Comparison of ENCODE assay signal across 23 mouse cellular contexts in the genomic region with DNA sequence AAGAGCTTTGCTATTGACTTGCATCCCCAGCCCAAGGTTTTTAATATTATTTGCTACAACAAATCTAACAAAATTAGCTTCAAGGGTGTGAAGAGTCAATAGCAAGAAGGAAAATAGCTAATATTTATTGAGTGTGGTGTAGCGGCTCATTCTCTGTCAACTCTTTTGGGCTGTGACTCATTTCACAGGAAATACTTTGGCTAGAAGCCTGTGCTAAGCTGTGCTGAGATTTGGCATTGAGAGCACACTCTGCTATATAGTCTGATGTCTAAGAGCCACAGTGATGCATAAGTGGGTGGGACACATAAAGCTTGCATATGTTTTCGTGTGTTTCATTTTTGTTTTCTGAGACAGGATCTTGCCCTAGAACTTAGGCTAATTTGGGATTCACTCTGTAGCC.
DNase-seq lines count a peak whose midpoint lies in the region; ATAC-seq lines count a peak whose summit lies in the region.
"Had no signal": no experiment of that assay in that cellular context is flagged by ENCODE, and none has a peak within 500 bp of the region (broad histone marks: within the 10 kb centered on the region; RNA-seq: fewer than 3 reads in every experiment).

No protein-coding gene starts in this region.

- H3K4me1 ChIP-seq in heart, embryonic 10.5 days, result peaks cover 22% of the 10 kb centered on the region
- no peaks in the 10 kb centered on the region for H3K4me1 ChIP-seq in heart, embryonic 11.5 days (ENCODE audit: control insufficient read depth, insufficient read depth, low read length)
- no peaks in the 10 kb centered on the region for H3K4me1 ChIP-seq in lung, embryonic 16.5 days (replicated peaks; ENCODE audit: control insufficient read depth, insufficient read depth, low read length)
- H3K4me1 ChIP-seq: neural tube, embryonic 15.5 days had no signal

- H3K9ac ChIP-seq in heart, embryonic 11.5 days (ENCODE audit: low read depth, low read length), result no peak overlapping the region
- no peak overlapping the region for H3K9ac ChIP-seq in lung, embryonic 16.5 days (ENCODE audit: low read length)
- H3K9ac ChIP-seq: embryonic facial prominence, embryonic 12.5 days; heart, embryonic 15.5 days; limb, embryonic 13.5 days; liver, embryonic 14.5 days; neural tube, embryonic 15.5 days had no signal

- H3K4me2 ChIP-seq in heart, embryonic 11.5 days, result no peak overlapping the region
- H3K4me2 ChIP-seq in lung, embryonic 16.5 days (ENCODE audit: low read depth, low read length), result no peak overlapping the region
- H3K4me2 ChIP-seq: embryonic facial prominence, embryonic 12.5 days; heart, embryonic 15.5 days; limb, embryonic 13.5 days; neural tube, embryonic 15.5 days had no signal

- no peak for ATAC-seq in heart, embryonic 11.5 days (replicated peaks; ENCODE audit: insufficient number of reproducible peaks, low FRiP score, low TSS enrichment)
- ATAC-seq in lung, embryonic 16.5 days (ENCODE audit: low read depth), result peak; percentile 72; the same call in 1 of the 2 replicates
- ATAC-seq: CD4-positive, CD25-positive, alpha-beta regulatory T cell, adult 4 months had no signal

- no peaks in the 10 kb centered on the region for H3K9me3 ChIP-seq in heart, embryonic 10.5 days
- no peaks in the 10 kb centered on the region for H3K9me3 ChIP-seq in heart, embryonic 11.5 days (replicated peaks; ENCODE audit: control insufficient read depth, low read length)
- no peaks in the 10 kb centered on the region for H3K9me3 ChIP-seq in lung, embryonic 16.5 days (ENCODE audit: control insufficient read depth, low read length)
- H3K9me3 ChIP-seq: embryonic facial prominence, embryonic 12.5 days; G1E; heart, embryonic 15.5 days; neural tube, embryonic 15.5 days had no signal

- H3K27me3 ChIP-seq in heart, embryonic 10.5 days (ENCODE audit: insufficient read depth, poor library complexity, severe bottlenecking), result no peaks in the 10 kb centered on the region
- no peaks in the 10 kb centered on the region for H3K27me3 ChIP-seq in heart, embryonic 11.5 days (ENCODE audit: control insufficient read depth, insufficient read depth, low read length)
- H3K27me3 ChIP-seq in lung, embryonic 16.5 days (ENCODE audit: control insufficient read depth, insufficient read depth, low read depth, low read length), result no peaks in the 10 kb centered on the region
- H3K27me3 ChIP-seq: embryonic facial prominence, embryonic 12.5 days; heart, embryonic 15.5 days; limb, embryonic 13.5 days; neural tube, embryonic 15.5 days had no signal

- H3K4me3 ChIP-seq in heart, embryonic 10.5 days, result no peak overlapping the region
- H3K4me3 ChIP-seq in heart, embryonic 11.5 days (ENCODE audit: low read depth, low read length), result no peak overlapping the region
- H3K4me3 ChIP-seq in lung, embryonic 16.5 days (ENCODE audit: low read length), result no peak overlapping the region
- H3K4me3 ChIP-seq: embryonic facial prominence, embryonic 12.5 days; heart, embryonic 15.5 days; limb, embryonic 13.5 days; myocyte; neural tube, embryonic 15.5 days had no signal

- H3K27ac ChIP-seq in heart, embryonic 10.5 days, result no peak overlapping the region
- no peak overlapping the region for H3K27ac ChIP-seq in heart, embryonic 11.5 days (ENCODE audit: low read depth, low read length)
- H3K27ac ChIP-seq in lung, embryonic 16.5 days (ENCODE audit: low read length), result no peak overlapping the region
- H3K27ac ChIP-seq: embryonic facial prominence, embryonic 12.5 days; heart, embryonic 15.5 days; limb, embryonic 13.5 days; liver, embryonic 14.5 days; neural tube, embryonic 15.5 days had no signal

- no peaks in the 10 kb centered on the region for H3K36me3 ChIP-seq in heart, embryonic 10.5 days
- no peaks in the 10 kb centered on the region for H3K36me3 ChIP-seq in heart, embryonic 11.5 days (ENCODE audit: control insufficient read depth, insufficient read depth, low read length)
- H3K36me3 ChIP-seq in lung, embryonic 16.5 days (ENCODE audit: control insufficient read depth, insufficient read depth, low read length), result no peaks in the 10 kb centered on the region
- H3K36me3 ChIP-seq: embryonic facial prominence, embryonic 12.5 days; G1E; heart, embryonic 15.5 days; limb, embryonic 13.5 days; neural tube, embryonic 15.5 days had no signal

- 79% methylated on average over 2 of the region's 2 CpGs for WGBS in heart, embryonic 10.5 days
- WGBS in heart, embryonic 11.5 days (ENCODE audit: insufficient replicate concordance), result 74% methylated on average over 2 of the region's 2 CpGs
- 28% methylated on average over 2 of the region's 2 CpGs for WGBS in lung, embryonic 16.5 days

- DNase-seq in heart, embryonic 10.5 days (ENCODE audit: low spot score), result peak; percentile 28
- no peak for DNase-seq in lung, postnatal 4 days
- DNase-seq in Muller cell, postnatal 12 days (ENCODE audit: inconsistent ontology term), result peak; percentile 73
- DNase-seq in fibroblast of lung, adult 2 months (ENCODE audit: low read depth), result peak; percentile 46
- no peak for DNase-seq in kidney, adult 11 months
- DNase-seq: adrenal gland, postnatal 10 days; cerebellum, adult 18-20 months; gastrocnemius, postnatal 36 days; kidney, adult 8-10 months; kidney, postnatal 4 days; midbrain, embryonic 14.5 days; spleen, adult 18-20 months; thymus, adult 2 months had no signal

Comparison
In these comparisons a context has a peak if more than half of its experiments do, and no peak if none do; other contexts are left out.
1. DNase-seq: peak in heart, embryonic 10.5 days (single experiment), Muller cell, postnatal 12 days (single experiment) and fibroblast of lung, adult 2 months (single experiment); none in lung, postnatal 4 days (0 of 2) and kidney, adult 11 months (single experiment).